Mouse (Mus musculus) midbrain, embryonic 11.5 days (tissue): Measurements from ENCODE around the gene Robo2. TPM values are rescaled to one million over a fixed set of nuclear protein-coding genes. Genes with fewer than 3 reads are reported as not detected.

Source experiments
- ATAC-seq: fragments of 200-750 bp; cut with Nextera tagmentation; 2 replicates; pipeline ENCODE4 v1.8.0; 2017; ENCODE audit warnings: moderate TSS enrichment, moderate library complexity; ENCODE audit not compliant: low FRiP score
- DNase-seq: peaks from one replicate; pipeline ENCODE4 v3.0.0; 2015; ENCODE audit warnings: low spot score; ENCODE audit errors: missing footprints
- H3K27ac ChIP-seq: fragments of 300-500 bp; sonication (generic); 2 replicates; pipeline ENCODE4 v1.5.1; 2014; ENCODE audit warnings: low read depth, low read length
- H3K27me3 ChIP-seq: fragments of 300-500 bp; sonication (generic); 2 replicates; pipeline ENCODE4 v1.6.1; 2014; ENCODE audit warnings: mild to moderate bottlenecking, low read length, moderate library complexity, mixed read lengths; ENCODE audit not compliant: control insufficient read depth, insufficient read depth
- H3K36me3 ChIP-seq: fragments of 300-500 bp; sonication (generic); 2 replicates; pipeline ENCODE4 v1.6.1; 2014; ENCODE audit warnings: mild to moderate bottlenecking, low read length, moderate library complexity, mixed read lengths; ENCODE audit not compliant: control insufficient read depth, insufficient read depth
- H3K4me1 ChIP-seq: fragments of 300-500 bp; sonication (generic); 2 replicates; pipeline ENCODE4 v1.6.1; 2014; ENCODE audit warnings: low read length; ENCODE audit not compliant: control insufficient read depth, insufficient read depth
- H3K4me2 ChIP-seq: fragments of 300-500 bp; sonication (generic); 2 replicates; pipeline ENCODE4 v1.6.1; 2014; ENCODE audit warnings: mild to moderate bottlenecking, moderate library complexity
- H3K4me3 ChIP-seq: fragments of 300-500 bp; sonication (generic); 2 replicates; pipeline ENCODE4 v1.5.1; 2014; ENCODE audit warnings: low read depth, low read length
- H3K9ac ChIP-seq: fragments of 300-500 bp; sonication (generic); 2 replicates; pipeline ENCODE4 v1.6.1; 2014; ENCODE audit warnings: low read length
- H3K9me3 ChIP-seq: fragments of 300-500 bp; sonication (generic); 2 replicates; pipeline ENCODE4 v1.6.1; 2016; ENCODE audit warnings: low read length; ENCODE audit not compliant: control insufficient read depth
- WGBS: fragments of 180-500 bp; shearing (Covaris S2); extraction: QIAGEN DNeasy Blood & Tissue Kit; methylation state at CpG from one replicate; pipeline ENCODE4 v1.1.7; 2014; 5-methylcytosine and 5-hydroxymethylcytosine counted together
- polyA plus RNA-seq: library from polyadenylated mRNA; unstranded; fragments of >200 nt; fragmentation: Nextera tagmentation; extraction: Ambion mirVana; gene quantifications from 2 replicates; pipeline ENCODE4 v1.2.1, GENCODE M21; 2014

The Robo2 gene
- polyA plus RNA-seq, 1 experiment from 2014 or later: 19.8 TPM

GRCm38 (mm10) chr16:74374540-74374939, 37.1 kb downstream of the Robo2 start:
- H3K4me3 ChIP-seq: no peak overlapping the region
- H3K4me2 ChIP-seq: no peak overlapping the region
- DNase-seq (no peak), ATAC-seq (no peak)
- H3K9me3 ChIP-seq: no peaks in the 10 kb centered on the region
- no peak overlapping the region for H3K27ac ChIP-seq
- no peaks in the 10 kb centered on the region for H3K4me1 ChIP-seq
- H3K27me3 ChIP-seq: no peaks in the 10 kb centered on the region
- 96% methylated on average over 5 of the region's 5 CpGs for WGBS
- H3K36me3 ChIP-seq: no peaks in the 10 kb centered on the region
- no peak overlapping the region for H3K9ac ChIP-seq

GRCm38 (mm10) chr16:74373407-74373806, 38.2 kb downstream of the Robo2 start:
- Histone ChIP-seq H3K27me3 (no peaks in the 10 kb centered on the region), H3K9me3 (no peaks in the 10 kb centered on the region), H3K36me3 (no peaks in the 10 kb centered on the region), H3K4me1 (no peaks in the 10 kb centered on the region), H3K4me3 (no peak overlapping the region), H3K9ac (no peak overlapping the region), H3K4me2 (no peak overlapping the region), H3K27ac (no peak overlapping the region)
- 92% methylated on average over 3 of the region's 3 CpGs for WGBS
- no peak for DNase-seq
- no peak for ATAC-seq

DNA sequence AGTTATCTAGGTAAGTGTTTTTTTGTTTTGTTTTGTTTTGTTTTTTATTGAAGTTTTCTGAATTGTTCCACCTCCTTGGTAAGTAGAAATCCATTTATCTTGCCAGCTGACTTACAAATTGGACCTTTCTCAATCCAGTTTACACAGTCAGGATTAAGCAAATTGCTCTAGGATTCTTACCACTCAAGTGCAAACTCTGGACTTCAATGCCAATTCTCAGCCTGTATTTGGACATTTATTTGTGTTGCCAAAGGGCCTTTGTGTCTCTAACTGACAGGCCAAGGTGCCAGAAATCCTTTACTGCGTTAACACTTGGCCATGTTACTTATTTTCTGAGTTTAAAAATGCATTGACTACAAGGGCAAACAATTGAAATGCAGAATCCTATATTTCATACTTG, 38.7 kb downstream of the Robo2 start:
- no peak overlapping the region for H3K4me2 ChIP-seq
- H3K36me3 ChIP-seq: no peaks in the 10 kb centered on the region
- H3K27me3 ChIP-seq: no peaks in the 10 kb centered on the region
- no peaks in the 10 kb centered on the region for H3K4me1 ChIP-seq
- H3K27ac ChIP-seq: no peak overlapping the region
- ATAC-seq (no peak), DNase-seq (no peak)
- no peak overlapping the region for H3K9ac ChIP-seq
- no peaks in the 10 kb centered on the region for H3K9me3 ChIP-seq
- WGBS: 78% methylated on average over 1 of the region's 1 CpGs
- no peak overlapping the region for H3K4me3 ChIP-seq

- 72% methylated on average over 6 of the region's 6 CpGs for WGBS
- no peaks in the 10 kb centered on the region for H3K4me1 ChIP-seq
- no peaks in the 10 kb centered on the region for H3K27me3 ChIP-seq
- no peak overlapping the region for H3K9ac ChIP-seq
- H3K4me3 ChIP-seq: no peak overlapping the region
- no peak overlapping the region for H3K27ac ChIP-seq
- DNase-seq (no peak), ATAC-seq (no peak)
- no peaks in the 10 kb centered on the region for H3K9me3 ChIP-seq
- no peaks in the 10 kb centered on the region for H3K36me3 ChIP-seq
- H3K4me2 ChIP-seq: no peak overlapping the region
Observed at GRCm38 (mm10) chr16:74348437-74348836, 63.2 kb downstream of the Robo2 start.

GRCm38 (mm10) chr16:74338969-74339630, 72.5 kb downstream of the Robo2 start:
- H3K27ac ChIP-seq: no peak overlapping the region
- WGBS: 76% methylated on average over 9 of the region's 9 CpGs
- H3K9ac ChIP-seq: no peak overlapping the region
- H3K4me1 ChIP-seq: no peaks in the 10 kb centered on the region
- no peaks in the 10 kb centered on the region for H3K9me3 ChIP-seq
- H3K4me3 ChIP-seq: no peak overlapping the region
- no peaks in the 10 kb centered on the region for H3K36me3 ChIP-seq
- no peak for ATAC-seq
- no peaks in the 10 kb centered on the region for H3K27me3 ChIP-seq
- DNase-seq: no peak
- no peak overlapping the region for H3K4me2 ChIP-seq

GRCm38 (mm10) chr16:74321666-74322371, 89.8 kb downstream of the Robo2 start:
- H3K4me3 ChIP-seq: no peak overlapping the region
- H3K9me3 ChIP-seq: no peaks in the 10 kb centered on the region
- no peaks in the 10 kb centered on the region for H3K27me3 ChIP-seq
- no peak overlapping the region for H3K9ac ChIP-seq
- H3K4me2 ChIP-seq: no peak overlapping the region
- H3K27ac ChIP-seq: no peak overlapping the region
- no peaks in the 10 kb centered on the region for H3K36me3 ChIP-seq
- WGBS: 52% methylated on average over 9 of the region's 9 CpGs
- peak; percentile 83 for ATAC-seq
- DNase-seq: no peak
- H3K4me1 ChIP-seq: peaks cover 3% of the 10 kb centered on the region; the same call in 1 of the 2 replicates

DNA sequence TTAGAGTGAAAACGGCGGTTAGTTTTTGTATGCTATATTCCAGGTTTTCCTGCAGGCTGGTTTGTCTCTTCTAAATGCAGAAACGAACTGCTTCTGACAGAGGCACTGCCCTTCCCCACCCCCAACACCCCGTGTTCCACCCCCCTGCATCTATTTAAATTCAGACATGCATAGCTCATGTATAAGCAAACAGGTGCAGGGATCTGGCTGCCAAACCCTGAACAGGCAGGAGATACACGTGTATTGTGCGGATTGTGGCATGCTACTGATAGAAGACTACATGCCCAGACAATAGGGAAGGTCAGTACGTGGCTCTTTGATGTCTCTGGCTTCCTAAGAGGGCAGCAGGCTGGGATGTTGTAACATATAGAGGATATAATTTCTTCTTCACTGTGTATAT, 95.5 kb downstream of the Robo2 start:
- H3K27me3 ChIP-seq: no peaks in the 10 kb centered on the region
- H3K4me3 ChIP-seq: no peak overlapping the region
- no peaks in the 10 kb centered on the region for H3K36me3 ChIP-seq
- WGBS: 61% methylated on average over 7 of the region's 7 CpGs
- no peaks in the 10 kb centered on the region for H3K9me3 ChIP-seq
- H3K9ac ChIP-seq: no peak overlapping the region
- ATAC-seq: no peak
- no peak overlapping the region for H3K4me2 ChIP-seq
- no peak overlapping the region for H3K27ac ChIP-seq
- no peak for DNase-seq
- peaks cover 5% of the 10 kb centered on the region; the same call in 1 of the 2 replicates for H3K4me1 ChIP-seq

DNA sequence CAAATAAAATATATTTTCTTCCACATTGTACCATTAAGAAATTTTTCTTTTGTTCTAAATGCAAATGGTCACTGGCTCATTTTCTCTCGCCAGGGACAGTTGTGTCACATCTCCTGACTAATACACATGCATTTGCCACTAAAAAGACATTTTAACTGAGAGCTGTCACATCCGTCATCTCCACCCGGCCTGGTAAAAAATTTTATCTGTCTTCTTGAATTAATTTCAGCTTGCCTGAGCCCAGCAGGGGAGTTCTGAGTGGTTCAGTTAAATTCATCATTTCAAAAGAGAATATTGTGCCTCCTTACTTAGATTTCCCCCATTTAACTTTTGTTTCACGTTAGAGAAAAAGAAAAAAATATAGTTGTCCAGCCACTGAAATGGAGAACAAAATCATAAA, 98.4 kb downstream of the Robo2 start:
- H3K27ac ChIP-seq: no peak overlapping the region
- no peak overlapping the region for H3K9ac ChIP-seq
- ATAC-seq: no peak
- H3K4me1 ChIP-seq: peaks cover 5% of the 10 kb centered on the region; the same call in 1 of the 2 replicates
- WGBS: 53% methylated on average over 4 of the region's 4 CpGs
- H3K27me3 ChIP-seq: no peaks in the 10 kb centered on the region
- H3K36me3 ChIP-seq: no peaks in the 10 kb centered on the region
- no peak for DNase-seq
- no peaks in the 10 kb centered on the region for H3K9me3 ChIP-seq
- no peak overlapping the region for H3K4me2 ChIP-seq
- H3K4me3 ChIP-seq: no peak overlapping the region

DNA sequence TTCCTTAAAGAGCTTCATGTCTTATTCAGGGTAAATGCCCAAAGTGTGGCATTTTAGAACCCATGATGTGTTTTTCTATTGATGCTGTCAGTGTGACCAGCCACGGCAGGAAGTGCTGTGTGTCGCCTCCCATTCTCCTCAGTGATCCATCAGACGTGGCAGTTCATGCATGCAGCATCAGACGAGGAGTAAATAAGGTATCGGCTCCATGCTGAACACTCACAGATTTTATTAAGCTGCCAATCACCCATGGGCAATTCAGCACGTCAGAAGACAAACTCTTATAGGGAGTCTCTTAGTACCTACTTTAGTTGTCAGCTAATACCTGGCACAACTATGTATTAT, 104.1 kb downstream of the Robo2 start:
- 52% methylated on average over 6 of the region's 6 CpGs for WGBS
- no peak overlapping the region for H3K9ac ChIP-seq
- H3K36me3 ChIP-seq: no peaks in the 10 kb centered on the region
- no peak overlapping the region for H3K4me3 ChIP-seq
- no peaks in the 10 kb centered on the region for H3K4me1 ChIP-seq
- no peaks in the 10 kb centered on the region for H3K27me3 ChIP-seq
- ATAC-seq (no peak), DNase-seq (no peak)
- H3K4me2 ChIP-seq: no peak overlapping the region
- no peaks in the 10 kb centered on the region for H3K9me3 ChIP-seq
- no peak overlapping the region for H3K27ac ChIP-seq
